Mouse (Mus musculus): ENCODE measurements around the gene Ttc24. TPM values are rescaled to one million over a fixed set of nuclear protein-coding genes. Genes with fewer than 3 reads are reported as not detected.
A peak's percentile ranks its signal among the peaks of the same experiment; 100 is the strongest.

Gene Ttc24
- polyA plus RNA-seq (2017; shearing (Covaris generic)), result not detected

GRCm38 (mm10) chr3:88078204-88078603, at the start of gene Ttc24:
TSS of gene Ttc24 (minus strand) at chr3:88078304.
- ATAC-seq, result no peak

DNA sequence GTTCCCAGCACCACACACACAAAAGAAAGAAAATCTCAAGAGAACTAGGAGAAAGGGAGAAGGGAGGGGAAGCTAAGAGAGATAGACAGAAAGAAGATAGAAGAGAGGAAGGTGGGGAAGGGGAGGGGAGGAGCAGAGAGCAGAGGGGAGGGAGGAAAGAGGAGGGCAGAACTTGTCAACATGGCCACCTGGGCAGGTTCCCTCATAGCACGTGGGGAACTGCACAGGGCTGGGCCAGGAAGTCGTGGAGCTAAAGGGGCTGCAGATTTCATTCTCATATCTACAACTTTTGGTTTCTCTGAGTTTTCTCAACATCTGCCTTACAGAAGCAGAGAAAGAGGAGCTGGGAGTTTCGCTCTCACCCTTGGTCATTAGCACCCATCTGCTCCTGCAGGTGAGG, 49.5 kb upstream of the Ttc24 start:
- ATAC-seq, result no peak

DNA sequence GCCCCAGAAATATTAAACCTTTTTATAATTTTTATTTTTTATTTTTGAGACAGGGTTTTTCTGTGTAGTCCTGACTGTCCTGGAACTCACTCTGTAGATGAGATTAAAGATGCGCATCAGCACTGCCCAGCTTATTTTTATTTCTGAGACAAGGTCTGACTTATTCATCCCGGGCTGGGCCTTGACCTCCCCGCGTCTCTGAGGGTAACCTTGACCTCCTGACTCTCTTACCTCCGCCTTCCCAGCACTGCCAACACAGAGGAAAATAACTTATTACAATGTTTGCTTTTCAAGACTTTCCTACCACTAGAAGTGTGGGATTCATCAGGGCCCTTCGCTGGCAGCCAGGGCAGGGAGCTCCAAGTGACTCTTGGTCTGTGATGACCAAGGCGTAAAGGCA, 48.1 kb upstream of the Ttc24 start:
- ATAC-seq, result no peak

GRCm38 (mm10) chr3:88125195-88125594, 47.1 kb upstream of the Ttc24 start:
- ATAC-seq, result no peak

GRCm38 (mm10) chr3:88121164-88122131, 43.3 kb upstream of the Ttc24 start:
- ATAC-seq, result no peak

GRCm38 (mm10) chr3:88120117-88120651, 42.1 kb upstream of the Ttc24 start:
- ATAC-seq, result no peak

DNA sequence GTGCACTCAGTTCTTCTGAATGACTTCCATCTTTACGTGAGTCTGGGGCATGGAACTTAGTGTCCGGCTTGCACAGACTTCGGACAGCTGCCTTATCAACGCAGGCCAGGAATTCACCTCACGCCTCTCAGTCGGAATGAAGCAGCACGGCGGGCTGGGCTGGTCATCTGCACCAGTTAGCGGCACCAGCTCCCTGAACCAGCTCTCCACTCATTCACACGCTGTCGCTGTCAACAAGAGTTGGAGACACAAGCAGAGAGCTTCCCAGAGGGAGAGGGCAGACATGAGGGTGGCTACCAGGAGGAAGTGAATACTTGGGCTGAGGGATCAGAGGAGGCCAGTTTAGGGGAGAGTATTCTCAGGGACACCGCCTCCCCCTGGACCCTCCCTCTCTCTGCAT, 36.3 kb upstream of the Ttc24 start:
- no peak for ATAC-seq

GRCm38 (mm10) chr3:88109126-88109525, 31.0 kb upstream of the Ttc24 start:
- no peak for ATAC-seq

DNA sequence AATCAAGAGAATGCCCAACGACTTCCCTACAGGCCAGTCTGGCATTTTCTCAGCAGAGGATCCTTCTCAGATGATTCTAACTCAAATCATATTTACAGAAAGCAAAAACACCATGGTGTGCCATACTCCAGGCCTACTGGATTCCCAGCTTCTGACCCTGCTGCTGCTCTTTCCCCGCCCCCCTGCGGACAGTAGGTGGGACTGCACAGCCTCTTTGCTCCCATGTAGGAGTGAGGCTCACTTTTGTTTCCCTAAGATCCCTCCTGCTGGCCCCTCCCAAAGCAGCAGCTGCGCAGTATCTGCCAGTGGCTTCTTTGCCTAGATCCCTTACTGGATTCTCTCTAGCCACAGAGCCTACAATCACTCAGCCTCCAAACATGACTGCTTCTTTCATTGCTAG, 28.0 kb upstream of the Ttc24 start:
- no peak for ATAC-seq

GRCm38 (mm10) chr3:88102611-88103010, 24.5 kb upstream of the Ttc24 start:
- no peak for ATAC-seq

GRCm38 (mm10) chr3:88102196-88102595, 24.1 kb upstream of the Ttc24 start:
- no peak for ATAC-seq

- ATAC-seq, result no peak
These were observed 23.6 kb upstream of the Ttc24 start for GRCm38 (mm10) chr3:88101736-88102135.

- no peak for ATAC-seq
These were observed 22.1 kb upstream of the Ttc24 start for GRCm38 (mm10) chr3:88100251-88100650.

DNA sequence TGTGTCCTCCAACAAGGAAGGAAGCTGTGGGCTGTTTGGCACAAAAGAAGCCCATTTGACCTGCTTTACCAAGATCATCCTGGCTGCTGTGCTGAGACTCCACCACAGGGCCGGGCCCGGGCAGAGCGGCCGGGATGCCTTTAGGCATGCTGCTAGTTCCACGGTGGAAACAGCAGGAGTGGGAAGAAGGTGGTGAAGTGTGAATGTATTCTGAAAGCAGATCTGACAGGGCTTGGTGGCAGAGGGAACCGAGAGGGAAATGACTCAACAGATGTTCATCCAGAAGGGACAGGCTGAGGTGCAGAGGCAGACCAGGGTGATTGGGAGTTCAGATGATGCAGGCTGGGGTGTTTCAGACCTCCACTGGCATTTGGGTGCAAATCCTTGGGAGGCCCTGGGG, 19.6 kb upstream of the Ttc24 start:
- ATAC-seq, result no peak

DNA sequence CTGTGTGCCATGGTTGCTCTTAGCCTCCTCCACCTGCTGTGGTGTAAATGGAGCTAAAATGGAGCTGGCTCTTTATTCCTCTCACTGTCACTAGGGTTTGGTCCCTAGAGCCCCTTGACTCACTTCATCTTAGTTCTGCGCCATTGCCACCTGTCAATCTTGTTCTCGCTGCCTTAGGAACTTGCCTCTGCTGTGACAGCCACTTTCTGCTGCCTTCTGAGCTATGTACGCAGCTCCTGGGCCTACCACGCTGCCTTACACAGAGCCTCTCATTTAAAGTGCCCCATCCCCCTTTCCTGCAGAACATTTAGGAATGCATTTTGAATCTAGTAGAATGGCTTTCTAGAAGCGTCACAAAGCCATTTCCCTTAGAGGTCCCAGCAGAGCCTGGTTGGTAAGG, 16.0 kb upstream of the Ttc24 start:
- no peak for ATAC-seq

DNA sequence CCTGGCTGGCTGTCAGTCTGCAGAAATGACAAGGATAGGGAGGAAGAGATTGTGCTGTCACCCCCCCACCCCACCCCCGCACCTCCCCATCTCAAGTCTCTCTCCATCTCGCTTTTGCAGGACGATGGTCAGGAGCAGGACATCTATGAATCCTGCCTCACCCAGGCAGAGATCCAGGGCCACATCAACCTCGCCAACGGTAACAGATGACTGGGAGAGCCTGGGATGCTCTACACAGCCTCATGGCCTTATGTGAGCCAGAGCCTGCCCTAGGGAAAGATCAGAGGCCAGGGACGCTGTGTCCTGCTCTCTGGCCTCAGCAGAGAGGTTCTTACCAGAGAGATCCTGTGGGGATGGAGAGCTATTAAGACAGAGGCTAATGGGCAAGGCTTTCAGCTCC, 12.5 kb upstream of the Ttc24 start:
- no peak for ATAC-seq

DNA sequence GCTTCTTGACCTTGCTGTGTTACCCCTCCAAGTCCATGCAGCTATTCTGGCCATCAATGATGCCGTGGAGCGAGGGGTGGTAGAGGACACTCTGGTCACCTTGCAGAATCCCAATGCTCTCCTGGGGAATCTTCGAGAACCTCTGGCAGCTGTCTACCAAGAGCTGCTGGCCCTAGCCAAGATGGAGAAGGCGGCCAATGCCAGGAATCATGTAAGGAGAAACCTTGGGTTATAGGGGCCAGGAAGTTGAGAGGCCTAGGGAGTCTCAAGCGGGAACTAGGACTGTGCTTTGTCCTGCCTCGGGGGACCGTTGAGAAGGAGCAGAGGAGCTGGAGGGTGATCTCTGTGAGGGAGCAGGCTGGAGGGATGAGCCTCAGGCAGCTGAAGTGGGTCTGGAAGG, 12.0 kb upstream of the Ttc24 start:
- no peak for ATAC-seq

DNA sequence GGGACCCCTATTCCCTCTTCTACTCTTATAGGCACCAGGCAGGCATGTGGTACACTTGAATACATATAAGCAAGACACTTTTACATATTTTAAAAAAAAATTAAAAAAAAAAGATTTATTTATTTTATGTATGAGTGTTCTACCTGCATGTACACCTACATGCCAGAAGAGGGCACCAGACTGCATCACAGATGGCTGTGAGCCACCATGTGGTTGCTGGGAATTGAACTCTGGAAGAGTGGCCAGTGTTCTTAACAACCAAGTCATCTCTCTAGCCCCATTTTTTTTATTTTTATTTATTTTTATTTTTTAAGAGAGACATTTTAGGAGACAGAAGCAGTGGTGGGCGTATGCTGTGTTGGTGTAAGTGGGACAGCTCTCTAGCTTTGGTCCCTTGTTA, 9.6 kb upstream of the Ttc24 start:
- ATAC-seq, result no peak

DNA sequence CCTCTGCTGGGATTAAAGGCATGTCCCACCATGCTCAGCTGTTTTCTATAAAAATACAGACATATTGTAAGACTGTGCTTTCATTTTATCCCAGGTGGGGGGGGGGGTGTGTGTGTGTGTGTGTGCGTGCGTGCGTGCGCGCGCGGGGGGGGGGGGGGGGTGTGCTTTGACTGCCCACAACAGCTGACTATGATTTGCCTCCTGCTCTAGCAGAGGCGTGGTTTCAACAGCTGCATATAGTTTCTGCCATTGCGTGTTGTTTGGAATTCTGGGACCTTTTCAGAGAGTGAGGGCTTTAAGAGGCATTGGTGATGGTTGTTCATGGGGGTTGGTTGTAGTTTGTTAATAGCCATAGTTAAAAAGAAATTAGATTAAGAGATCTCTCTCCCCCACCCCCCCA, 7.4 kb upstream of the Ttc24 start:
- ATAC-seq, result no peak

- no peak for ATAC-seq
These were observed 5.9 kb upstream of the Ttc24 start for GRCm38 (mm10) chr3:88084001-88084400.

GRCm38 (mm10) chr3:88082663-88083062, 4.6 kb upstream of the Ttc24 start:
- no peak for ATAC-seq

GRCm38 (mm10) chr3:88082224-88082618, 4.1 kb upstream of the Ttc24 start:
- ATAC-seq, result no peak

GRCm38 (mm10) chr3:88081345-88082223, 3.5 kb upstream of the Ttc24 start, which contains the start of gene Iqgap3:
TSS of gene Iqgap3 (plus strand) at chr3:88081971.
- peak; percentile 82 for ATAC-seq

Measured in inflammation-experienced regulatory T-cells, adult 6 months (primary cell).